Mouse (Mus musculus): ENCODE results near the gene Foxp3.

GRCm38 (mm10) chrX:7563076-7563475 is 10.4 kb upstream of the Foxp3 start:
- TF ChIP-seq CTCF (IDR thresholded peaks at IDR 0.05; ENCODE audit: borderline replicate concordance, control insufficient read depth, extremely low read depth, insufficient read depth, low read length, poor library complexity) (no peak), POLR2A (IDR thresholded peaks at IDR 0.05; ENCODE audit: control insufficient read depth, extremely low read depth, insufficient read depth, low read length, poor library complexity) (no peak)
